Mouse (Mus musculus): ENCODE data around the gene Olfr484. TPM values are rescaled to one million over a fixed set of nuclear protein-coding genes. Genes with fewer than 3 reads are reported as not detected.

Olfr484 gene
- polyA plus RNA-seq, 1 experiment from 2014 or later = not detected

Other genes starting within 250 kb of the Olfr484 start
- not detected in 2 replicates for gene Olfr472, start 229.5 kb downstream of the Olfr484 start, polyA plus RNA-seq (2015; fragmentation: Nextera tagmentation; extraction: Ambion mirVana)
- gene Olfr473, start 197.0 kb downstream of the Olfr484 start, polyA plus RNA-seq (2015; fragmentation: Nextera tagmentation; extraction: Ambion mirVana) = not detected in 2 replicates
- not detected in 2 replicates for gene Olfr474, start 172.8 kb downstream of the Olfr484 start, polyA plus RNA-seq (2015; fragmentation: Nextera tagmentation; extraction: Ambion mirVana)
- not detected in 2 replicates for gene Olfr476, start 162.6 kb downstream of the Olfr484 start, polyA plus RNA-seq (2015; fragmentation: Nextera tagmentation; extraction: Ambion mirVana)
- not detected in 2 replicates for gene Olfr477, start 140.8 kb downstream of the Olfr484 start, polyA plus RNA-seq (2015; fragmentation: Nextera tagmentation; extraction: Ambion mirVana)
- gene Olfr478, start 93.5 kb downstream of the Olfr484 start, polyA plus RNA-seq (2015; fragmentation: Nextera tagmentation; extraction: Ambion mirVana) = not detected in 2 replicates
- not detected in 2 replicates for gene Olfr479, start 76.8 kb downstream of the Olfr484 start, polyA plus RNA-seq (2015; fragmentation: Nextera tagmentation; extraction: Ambion mirVana)
- gene Olfr480, start 60.1 kb downstream of the Olfr484 start, polyA plus RNA-seq (2015; fragmentation: Nextera tagmentation; extraction: Ambion mirVana) = not detected in 2 replicates
- not detected in 2 replicates for gene Olfr481, start 47.6 kb downstream of the Olfr484 start, polyA plus RNA-seq (2015; fragmentation: Nextera tagmentation; extraction: Ambion mirVana)
- 0.13 TPM in 1 of 2 replicates, not detected in the other for gene Olfr482, start 29.9 kb downstream of the Olfr484 start, polyA plus RNA-seq (2015; fragmentation: Nextera tagmentation; extraction: Ambion mirVana)
- gene Olfr483, start 26.6 kb downstream of the Olfr484 start, polyA plus RNA-seq (2015; fragmentation: Nextera tagmentation; extraction: Ambion mirVana) = not detected in 2 replicates
- not detected in 2 replicates for gene Olfr485, start 32.4 kb upstream of the Olfr484 start, polyA plus RNA-seq (2015; fragmentation: Nextera tagmentation; extraction: Ambion mirVana)
- gene Olfr486, start 45.3 kb upstream of the Olfr484 start, polyA plus RNA-seq (2015; fragmentation: Nextera tagmentation; extraction: Ambion mirVana) = not detected in 2 replicates
- not detected in 2 replicates for gene Olfr487, start 87.2 kb upstream of the Olfr484 start, polyA plus RNA-seq (2015; fragmentation: Nextera tagmentation; extraction: Ambion mirVana)
- gene Olfr488, start 130.9 kb upstream of the Olfr484 start, polyA plus RNA-seq (2015; fragmentation: Nextera tagmentation; extraction: Ambion mirVana) = not detected in 2 replicates
- not detected in 2 replicates for gene Olfr490, start 161.5 kb upstream of the Olfr484 start, polyA plus RNA-seq (2015; fragmentation: Nextera tagmentation; extraction: Ambion mirVana)
- gene Olfr491, start 186.0 kb upstream of the Olfr484 start, polyA plus RNA-seq (2015; fragmentation: Nextera tagmentation; extraction: Ambion mirVana) = not detected in 2 replicates
- gene Olfr492, start 196.2 kb upstream of the Olfr484 start, polyA plus RNA-seq (2015; fragmentation: Nextera tagmentation; extraction: Ambion mirVana) = not detected in 2 replicates
- not detected in 2 replicates for gene Olfr493, start 219.5 kb upstream of the Olfr484 start, polyA plus RNA-seq (2015; fragmentation: Nextera tagmentation; extraction: Ambion mirVana)
- gene Olfr494, start 237.9 kb upstream of the Olfr484 start, polyA plus RNA-seq (2015; fragmentation: Nextera tagmentation; extraction: Ambion mirVana) = not detected in 2 replicates